Mouse (Mus musculus) liver, embryonic 18 days (tissue): ENCODE data around the gene Gm21616. TPM values are rescaled to one million over a fixed set of nuclear protein-coding genes. Genes with fewer than 3 reads are reported as not detected.

Source experiments
- polyA plus RNA-seq: library from polyadenylated mRNA; depleted of rRNA; stranded (reverse); fragments of >200 nt; gene quantifications from 2 replicates; pipeline ENCODE4 v1.2.3, GENCODE M21; 2012; rRNA removed

Gene Gm21616
- not detected in 2 replicates for polyA plus RNA-seq

DNA sequence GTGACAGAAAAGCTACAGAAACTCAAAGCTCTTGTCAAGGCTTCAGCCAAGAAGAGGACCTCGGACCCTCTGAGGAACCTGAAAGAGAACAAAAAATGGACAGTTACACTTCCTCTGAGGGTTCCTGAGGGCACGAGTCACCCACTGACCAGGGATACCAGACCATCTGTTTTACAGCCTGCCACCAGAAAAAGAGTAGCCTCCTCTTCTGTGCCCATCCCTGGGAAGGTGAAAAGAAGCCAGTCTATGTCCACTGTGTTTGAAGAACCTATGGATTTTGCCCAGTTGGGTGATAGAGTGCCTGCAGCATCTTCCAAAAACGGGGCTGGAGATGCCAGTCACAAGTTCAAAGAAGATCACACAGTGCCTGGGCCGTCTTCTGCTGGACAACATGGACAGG is at the start of gene Gm21616:
TSS of gene Gm21616 (plus strand) at position 301 of the 400 bp plus-strand sequence.

